Mouse (Mus musculus) CD4-positive helper T cell, adult 2 months (primary cell): ENCODE results near the gene Spryd4.
"Not testable (repeated sequence)": the region's sequence is repeated elsewhere in the genome, so short reads cannot be mapped to it uniquely, and the experiment has no call there.

ENCODE experiments used
- DNase-seq: peaks from one replicate; pipeline ENCODE4 v3.0.0-alpha.2; 2012; ENCODE audit warnings: low read depth, missing footprints, low spot score

Gene Spryd4

GRCm38 (mm10) chr10:128211390-128212108 is at the start of gene Spryd4:
TSS of gene Spryd4 (minus strand) at chr10:128211807.
- DNase-seq = peak; percentile 93

DNA sequence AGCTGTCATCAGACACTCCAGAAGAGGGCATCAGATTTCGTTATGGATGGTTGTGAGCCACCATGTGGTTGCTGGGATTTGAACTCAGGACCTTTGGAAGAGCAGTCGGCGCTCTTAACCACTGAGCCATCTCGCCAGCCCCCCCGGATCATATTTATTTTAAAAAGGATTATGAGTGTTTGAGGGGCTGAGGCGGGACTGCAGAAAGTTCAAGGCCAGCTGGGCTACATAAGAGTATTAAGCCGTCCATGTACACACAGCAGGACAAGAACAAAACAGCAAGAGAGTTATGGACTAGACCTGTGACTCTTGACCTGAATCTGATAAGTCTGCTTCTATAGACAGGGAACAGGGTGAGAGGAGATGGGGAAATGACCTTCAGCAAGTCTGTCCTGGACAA is 48.8 kb upstream of the Spryd4 start:
- not testable (repeated sequence) for DNase-seq

DNA sequence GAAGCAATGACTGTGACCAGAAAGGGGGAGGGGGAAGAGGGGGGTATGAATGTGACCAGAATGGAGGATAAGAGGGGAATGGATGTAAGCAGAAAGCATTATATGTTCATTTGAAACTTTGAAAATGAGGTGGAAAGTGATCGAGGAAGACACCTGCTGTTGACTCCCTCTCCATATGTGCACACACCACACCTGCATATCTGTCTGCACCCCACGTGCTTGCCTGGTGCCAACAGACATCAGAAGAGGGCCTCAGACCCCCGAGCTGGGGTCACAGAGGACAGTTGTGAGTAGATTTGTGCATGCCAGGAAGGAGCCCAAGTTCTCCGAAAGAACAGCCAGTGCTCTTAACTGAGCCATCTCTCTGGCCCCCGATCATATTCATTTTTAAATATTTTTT is 48.3 kb upstream of the Spryd4 start:
- DNase-seq = no peak

- no peak for DNase-seq
These were observed 47.3 kb upstream of the Spryd4 start for GRCm38 (mm10) chr10:128258953-128259352.

- DNase-seq = peak; percentile 19
These were observed 44.7 kb upstream of the Spryd4 start for GRCm38 (mm10) chr10:128256328-128256727.

- DNase-seq = no peak
These were observed 44.3 kb upstream of the Spryd4 start for GRCm38 (mm10) chr10:128255925-128256324.

- DNase-seq = no peak
These were observed 42.2 kb upstream of the Spryd4 start, which contains the start of gene Apon for GRCm38 (mm10) chr10:128253677-128254255. TSS of gene Apon (plus strand) at chr10:128254096.

GRCm38 (mm10) chr10:128250565-128250964 is 39.0 kb upstream of the Spryd4 start:
- no peak for DNase-seq

DNA sequence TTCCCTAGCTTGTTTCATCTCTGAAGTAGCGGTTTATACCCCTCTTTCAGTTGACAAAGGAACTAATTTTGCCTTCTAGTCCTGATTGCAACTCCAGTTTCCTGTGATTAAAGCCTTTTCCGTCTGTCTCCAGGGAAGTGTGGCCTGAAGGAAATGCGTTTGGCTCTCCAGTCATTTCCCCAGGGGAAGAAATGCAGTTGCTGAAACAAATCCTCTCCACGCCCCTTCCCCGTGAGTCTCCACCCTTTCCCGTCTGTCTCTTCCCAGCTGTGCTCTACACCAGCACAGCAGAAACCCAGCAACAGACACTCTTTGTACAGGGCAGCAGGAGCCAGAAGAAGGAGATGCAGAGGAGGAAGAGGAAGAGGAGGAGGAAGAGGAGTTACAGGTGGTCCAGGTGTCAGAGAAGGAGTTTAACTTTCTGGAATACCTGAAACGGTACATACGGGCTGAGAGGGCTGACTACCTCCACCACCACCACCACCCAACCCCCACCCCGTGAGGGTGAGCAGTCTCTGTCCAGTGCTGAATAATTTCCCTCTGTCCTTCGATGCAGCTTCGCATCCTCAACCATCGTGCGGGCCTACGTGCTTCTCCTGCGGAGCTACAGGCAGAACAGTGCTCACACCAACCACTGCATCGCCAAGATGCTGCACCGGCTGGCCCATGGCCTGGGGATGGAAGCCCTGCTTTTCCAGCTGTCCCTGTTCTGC is 35.6 kb upstream of the Spryd4 start:
- DNase-seq = no peak

GRCm38 (mm10) chr10:128244121-128244520 is 32.5 kb upstream of the Spryd4 start:
- no peak for DNase-seq

DNA sequence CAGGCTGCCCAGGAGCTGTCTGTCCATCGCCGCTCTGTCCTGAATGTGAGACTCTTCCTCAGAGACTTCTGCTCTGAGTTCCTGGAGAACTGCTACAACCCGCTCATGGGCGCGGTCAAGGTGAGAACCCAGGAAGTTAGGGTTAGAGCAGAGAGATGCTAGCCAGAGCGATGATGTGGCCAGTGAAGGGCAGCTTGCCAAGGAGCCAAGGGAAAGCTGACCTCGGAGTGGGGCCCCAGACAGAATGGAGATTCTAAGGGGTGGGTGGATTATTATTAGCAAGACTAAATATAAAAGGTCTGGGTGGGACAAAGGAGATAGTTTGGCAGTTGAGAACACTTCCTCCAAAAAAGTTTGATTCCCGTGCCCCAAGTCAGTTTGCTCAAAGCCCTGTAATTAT is 31.6 kb upstream of the Spryd4 start:
- DNase-seq = no peak

GRCm38 (mm10) chr10:128240131-128240530 is 28.5 kb upstream of the Spryd4 start:
- no peak for DNase-seq

DNA sequence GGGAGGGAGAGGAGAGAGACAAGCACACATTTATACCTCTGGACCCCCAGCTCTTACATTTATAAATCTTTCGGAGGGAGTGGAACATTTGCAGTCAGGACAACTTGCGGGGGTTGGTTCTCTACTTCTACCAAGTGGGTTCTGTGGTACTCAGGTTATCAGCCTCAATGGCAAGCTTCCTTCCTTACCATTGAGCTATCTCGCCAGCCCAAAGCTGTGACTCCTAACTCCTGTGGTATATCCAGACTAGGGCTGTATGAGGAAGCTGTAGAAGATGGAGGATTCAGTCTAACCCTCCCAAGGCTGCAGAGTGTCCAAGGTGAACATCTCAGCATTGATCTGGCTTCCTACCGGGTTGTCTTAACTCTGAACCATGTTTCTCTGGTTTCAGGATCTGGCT is 27.5 kb upstream of the Spryd4 start:
- no peak for DNase-seq

- DNase-seq = no peak
These were observed 26.3 kb upstream of the Spryd4 start for GRCm38 (mm10) chr10:128237807-128238480.

DNA sequence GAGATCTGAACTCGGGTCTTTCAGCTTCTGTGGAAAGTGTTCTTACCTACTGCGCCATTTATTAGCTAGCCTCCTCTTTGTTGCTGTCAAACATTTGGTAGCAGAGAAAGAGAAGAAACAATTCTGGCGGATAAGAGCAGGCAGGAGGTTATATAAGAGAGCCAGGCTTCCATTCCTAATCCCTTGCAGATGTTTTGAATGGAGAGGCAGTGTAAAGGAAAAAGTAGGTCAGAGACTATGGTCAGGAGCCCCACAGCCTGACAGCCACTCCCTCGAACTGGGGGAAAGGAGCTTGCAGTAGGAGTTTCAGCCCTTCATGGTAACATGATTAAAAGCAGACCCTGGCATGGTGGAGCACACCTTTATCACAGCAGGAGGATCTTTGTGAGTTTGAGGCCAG is 24.7 kb upstream of the Spryd4 start:
- no peak for DNase-seq

DNA sequence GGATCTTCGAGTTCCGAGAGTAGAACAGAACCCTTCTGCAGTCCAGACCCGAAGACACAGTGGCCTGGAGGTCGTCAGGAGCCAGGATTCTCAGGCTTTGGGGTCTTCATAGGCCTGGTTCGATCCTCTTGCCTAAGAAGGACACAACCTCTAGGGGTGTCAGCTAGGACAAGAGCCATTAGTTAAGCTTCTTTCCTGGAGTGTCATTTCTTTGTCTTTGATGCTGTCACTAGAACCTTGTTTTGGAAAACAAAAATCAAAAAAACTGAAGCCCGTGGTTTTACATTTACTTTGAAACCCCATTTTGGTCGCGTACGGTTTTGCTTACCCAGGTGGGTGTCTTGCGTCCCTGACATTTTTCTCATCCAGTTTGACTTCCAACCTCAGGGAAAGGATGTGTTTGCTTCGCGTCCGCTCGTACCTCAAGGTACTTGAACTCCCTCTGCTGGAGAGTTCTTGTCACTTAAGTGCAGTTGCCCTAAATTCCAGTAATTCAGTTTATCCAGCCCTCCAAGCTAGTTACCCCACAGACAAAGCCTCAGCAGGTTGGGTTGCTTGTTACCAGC is 20.9 kb upstream of the Spryd4 start:
- DNase-seq = peak; percentile 84

- peak; percentile 90 for DNase-seq
These were observed 20.3 kb upstream of the Spryd4 start, which contains the start of gene Timeless for GRCm38 (mm10) chr10:128231697-128232419. TSS of gene Timeless (plus strand) at chr10:128232065.

GRCm38 (mm10) chr10:128231146-128231545 is 19.5 kb upstream of the Spryd4 start:
- peak; percentile 48 for DNase-seq

GRCm38 (mm10) chr10:128230582-128230981 is 19.0 kb upstream of the Spryd4 start:
- peak; percentile 46 for DNase-seq

DNA sequence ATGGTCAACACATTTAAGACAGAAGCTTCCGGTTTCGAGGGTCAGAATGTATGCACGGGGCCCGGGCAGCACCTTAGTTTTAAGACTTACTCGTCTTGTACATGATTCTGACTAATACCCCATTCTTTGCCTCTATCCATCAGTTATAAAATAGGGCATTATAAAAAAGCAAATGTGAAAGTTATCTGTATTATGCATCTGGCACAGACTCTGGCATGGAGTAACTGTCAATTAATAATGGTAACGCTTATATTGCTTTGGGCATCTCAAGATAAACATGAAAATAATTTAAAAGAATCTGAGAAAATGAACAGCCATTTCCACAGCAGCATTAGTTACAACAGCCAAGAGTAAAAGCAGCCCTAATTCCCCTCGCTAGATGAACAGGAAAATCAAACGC is 16.4 kb upstream of the Spryd4 start:
- no peak for DNase-seq

GRCm38 (mm10) chr10:128227592-128227991 is 16.0 kb upstream of the Spryd4 start:
- DNase-seq = no peak
